Comparison of ENCODE assay signal across 8 mouse cellular contexts in genomic region chr2:60552177-60552901, GRCm38 (mm10). TPM values are rescaled to one million over a fixed set of nuclear protein-coding genes. Genes with fewer than 3 reads are reported as not detected.
A peak's percentile ranks its signal among the peaks of the same experiment; 100 is the strongest.
DNase-seq lines count a peak whose midpoint lies in the region; ATAC-seq lines count a peak whose summit lies in the region.

No protein-coding gene starts in this region.

- peak overlapping the region; percentile 71 for H3K4me2 ChIP-seq in kidney, embryonic 15.5 days
- peak overlapping the region; percentile 72 for H3K4me2 ChIP-seq in embryonic facial prominence, embryonic 14.5 days (ENCODE audit: low read depth, low read length)
- H3K4me2 ChIP-seq in hindbrain, embryonic 16.5 days (ENCODE audit: low read length) = peak overlapping the region; percentile 71
- peak overlapping the region; percentile 62 for H3K4me2 ChIP-seq in midbrain, embryonic 14.5 days (ENCODE audit: low read length)

- peaks cover 16% of the 10 kb centered on the region for H3K4me1 ChIP-seq in kidney, embryonic 15.5 days
- no peaks in the 10 kb centered on the region for H3K4me1 ChIP-seq in embryonic facial prominence, embryonic 14.5 days (ENCODE audit: control insufficient read depth, insufficient read depth, low read length)
- H3K4me1 ChIP-seq in hindbrain, embryonic 16.5 days (ENCODE audit: control insufficient read depth, insufficient read depth, low read depth, low read length) = peaks cover 10% of the 10 kb centered on the region
- peaks cover 9% of the 10 kb centered on the region for H3K4me1 ChIP-seq in midbrain, embryonic 14.5 days (ENCODE audit: control insufficient read depth, insufficient read depth, low read length)

- no peaks in the 10 kb centered on the region for H3K36me3 ChIP-seq in kidney, embryonic 15.5 days
- H3K36me3 ChIP-seq in embryonic facial prominence, embryonic 14.5 days (ENCODE audit: control insufficient read depth, insufficient read depth, low read length) = no peaks in the 10 kb centered on the region
- no peaks in the 10 kb centered on the region for H3K36me3 ChIP-seq in hindbrain, embryonic 16.5 days (ENCODE audit: control insufficient read depth, insufficient read depth, low read length)
- no peaks in the 10 kb centered on the region for H3K36me3 ChIP-seq in midbrain, embryonic 14.5 days (ENCODE audit: control insufficient read depth, insufficient read depth, low read length)

- no peak overlapping the region for H3K27ac ChIP-seq in kidney, embryonic 15.5 days
- H3K27ac ChIP-seq in embryonic facial prominence, embryonic 14.5 days (replicated peaks; ENCODE audit: low read depth, low read length) = no peak overlapping the region
- H3K27ac ChIP-seq in hindbrain, embryonic 16.5 days (ENCODE audit: low read depth, low read length) = no peak overlapping the region
- no peak overlapping the region for H3K27ac ChIP-seq in midbrain, embryonic 14.5 days (replicated peaks; ENCODE audit: low read depth, low read length)

- 30% methylated on average over 21 of the region's 21 CpGs for WGBS in kidney, embryonic 15.5 days
- WGBS in embryonic facial prominence, embryonic 14.5 days = 26% methylated on average over 21 of the region's 21 CpGs
- WGBS in hindbrain, embryonic 16.5 days = 31% methylated on average over 21 of the region's 21 CpGs
- WGBS in midbrain, embryonic 14.5 days = 17% methylated on average over 21 of the region's 21 CpGs

- no peak for DNase-seq in kidney, postnatal 25 days
- DNase-seq in embryonic facial prominence, embryonic 14.5 days (ENCODE audit: low spot score) = no peak
- DNase-seq in midbrain, embryonic 14.5 days = peak; percentile 16
- no peak for DNase-seq in frontal cortex, adult 2 months (ENCODE audit: extremely low spot score in 1 of 2, low spot score in 1 of 2)
- no peak for DNase-seq in right cerebral cortex, postnatal 36 days (ENCODE audit: low spot score in 2 of 2)
- DNase-seq in layer of hippocampus, postnatal 14 days (ENCODE audit: low spot score in 2 of 2) = no peak

- peak; percentile 19; the same call in 1 of the 2 replicates for ATAC-seq in kidney, embryonic 15.5 days (replicated peaks; ENCODE audit: low FRiP score)
- ATAC-seq in embryonic facial prominence, embryonic 14.5 days (ENCODE audit: low read depth) = peak; percentile 45; the same call in 1 of the 2 replicates
- peak; percentile 9; the same call in 1 of the 2 replicates for ATAC-seq in hindbrain, embryonic 16.5 days
- no peak for ATAC-seq in midbrain, embryonic 14.5 days (ENCODE audit: low FRiP score, low TSS enrichment)

- H3K4me3 ChIP-seq in kidney, embryonic 15.5 days (replicated peaks) = peak overlapping the region; percentile 46
- peak overlapping the region; percentile 42 for H3K4me3 ChIP-seq in embryonic facial prominence, embryonic 14.5 days (ENCODE audit: low read depth, low read length)
- peak overlapping the region; percentile 38 for H3K4me3 ChIP-seq in hindbrain, embryonic 16.5 days (ENCODE audit: low read length)
- peak overlapping the region; percentile 30 for H3K4me3 ChIP-seq in midbrain, embryonic 14.5 days (replicated peaks; ENCODE audit: low read depth, low read length)

- no peaks in the 10 kb centered on the region for H3K9me3 ChIP-seq in kidney, embryonic 15.5 days (replicated peaks)
- H3K9me3 ChIP-seq in embryonic facial prominence, embryonic 14.5 days (ENCODE audit: control insufficient read depth, low read length) = no peaks in the 10 kb centered on the region
- H3K9me3 ChIP-seq in hindbrain, embryonic 16.5 days (ENCODE audit: control insufficient read depth, low read length) = no peaks in the 10 kb centered on the region
- no peaks in the 10 kb centered on the region for H3K9me3 ChIP-seq in midbrain, embryonic 14.5 days (ENCODE audit: control insufficient read depth, low read length)

- H3K9ac ChIP-seq in kidney, embryonic 15.5 days = peak overlapping the region; percentile 23; the same call in 1 of the 2 replicates
- peak overlapping the region; percentile 51 for H3K9ac ChIP-seq in embryonic facial prominence, embryonic 14.5 days (ENCODE audit: low read depth, low read length)
- H3K9ac ChIP-seq in hindbrain, embryonic 16.5 days (ENCODE audit: low read depth, low read length) = peak overlapping the region; percentile 52; the same call in 1 of the 2 replicates
- peak overlapping the region; percentile 31; the same call in 1 of the 2 replicates for H3K9ac ChIP-seq in midbrain, embryonic 14.5 days (replicated peaks; ENCODE audit: low read length)

- no peaks in the 10 kb centered on the region for H3K27me3 ChIP-seq in kidney, embryonic 15.5 days
- no peaks in the 10 kb centered on the region for H3K27me3 ChIP-seq in embryonic facial prominence, embryonic 14.5 days (replicated peaks; ENCODE audit: control insufficient read depth, insufficient read depth, low read length)
- no peaks in the 10 kb centered on the region for H3K27me3 ChIP-seq in hindbrain, embryonic 16.5 days (replicated peaks; ENCODE audit: control insufficient read depth, insufficient read depth, low read length)
- H3K27me3 ChIP-seq in midbrain, embryonic 14.5 days (ENCODE audit: control insufficient read depth, insufficient read depth, low read length) = no peaks in the 10 kb centered on the region

RNA-seq across cellular contexts. Expression of gene Pla2r1, which starts 0.8 kb away (rescaled TPM):
- 3.4 and 4.0 TPM in 2 replicates for polyA plus RNA-seq in kidney, embryonic 15.5 days (2015; fragmentation: Nextera tagmentation; extraction: Ambion mirVana)
- 2.5 and 2.9 TPM in 2 replicates for polyA plus RNA-seq in embryonic facial prominence, embryonic 14.5 days (2014; fragmentation: Nextera tagmentation; extraction: Ambion mirVana)
- polyA plus RNA-seq in hindbrain, embryonic 16.5 days (2015; fragmentation: Nextera tagmentation; extraction: Ambion mirVana) = 0.36 and 0.50 TPM in 2 replicates
- polyA plus RNA-seq in midbrain, embryonic 14.5 days (2014; fragmentation: Nextera tagmentation; extraction: Ambion mirVana) = 0.15 and 0.68 TPM in 2 replicates
- 0.32 and 0.57 TPM in 2 replicates for polyA plus RNA-seq in frontal cortex, adult 2 months (2012; rRNA removed)
- under 1 TPM; 0.25 to 0.57 TPM for total RNA-seq in layer of hippocampus, postnatal 14 days (2021)
